Mouse (Mus musculus) midbrain, embryonic 14.5 days (tissue): ENCODE measurements around the gene Poln. TPM values are rescaled to one million over a fixed set of nuclear protein-coding genes. Genes with fewer than 3 reads are reported as not detected.
A peak's percentile ranks its signal among the peaks of the same experiment; 100 is the strongest.

Experiments
- ATAC-seq: fragments of 200-750 bp; cut with Nextera tagmentation; 2 replicates; pipeline ENCODE4 v1.8.0; 2017; ENCODE audit warnings: moderate number of reproducible peaks, moderate library complexity; ENCODE audit not compliant: low FRiP score, low TSS enrichment
- DNase-seq: peaks from one replicate; pipeline ENCODE4 v3.0.0-alpha.2; 2015
- H3K27ac ChIP-seq: fragments of 300-500 bp; sonication (generic); replicated peaks from 2 replicates; pipeline ENCODE4 v1.5.1; 2014; ENCODE audit warnings: mild to moderate bottlenecking, low read depth, low read length, moderate library complexity
- H3K27me3 ChIP-seq: fragments of 300-500 bp; sonication (generic); 2 replicates; pipeline ENCODE4 v1.6.1; 2014; ENCODE audit warnings: low read length, control low read depth, mixed read lengths; ENCODE audit not compliant: control insufficient read depth, insufficient read depth
- H3K36me3 ChIP-seq: fragments of 300-500 bp; sonication (generic); 2 replicates; pipeline ENCODE4 v1.6.1; 2014; ENCODE audit warnings: low read length, control low read depth; ENCODE audit not compliant: control insufficient read depth, insufficient read depth
- H3K4me1 ChIP-seq: fragments of 300-500 bp; sonication (generic); 2 replicates; pipeline ENCODE4 v1.6.1; 2014; ENCODE audit warnings: mild to moderate bottlenecking, antibody characterized with exemption, low read length, control low read depth; ENCODE audit not compliant: control insufficient read depth, insufficient read depth
- H3K4me2 ChIP-seq: fragments of 300-500 bp; sonication (generic); 2 replicates; pipeline ENCODE4 v1.6.1; 2014; ENCODE audit warnings: mild to moderate bottlenecking, low read length, moderate library complexity
- H3K4me3 ChIP-seq: fragments of 300-500 bp; sonication (generic); replicated peaks from 2 replicates; pipeline ENCODE4 v1.5.1; 2014; ENCODE audit warnings: low read depth, low read length
- H3K9ac ChIP-seq: fragments of 300-500 bp; sonication (generic); replicated peaks from 2 replicates; pipeline ENCODE4 v1.6.1; 2014; ENCODE audit warnings: mild to moderate bottlenecking, low read length, moderate library complexity
- H3K9me3 ChIP-seq: fragments of 300-500 bp; sonication (generic); 2 replicates; pipeline ENCODE4 v1.6.1; 2016; ENCODE audit warnings: low read length, control low read depth, mixed read lengths; ENCODE audit not compliant: control insufficient read depth
- WGBS: fragments of 180-500 bp; shearing (Covaris S2); extraction: QIAGEN DNeasy Blood & Tissue Kit; methylation state at CpG from one replicate; pipeline ENCODE4 v1.1.7; 2014; 5-methylcytosine and 5-hydroxymethylcytosine counted together
- polyA plus RNA-seq: library from polyadenylated mRNA; unstranded; fragments of >200 nt; fragmentation: Nextera tagmentation; extraction: Ambion mirVana; gene quantifications from 2 replicates; pipeline ENCODE4 v1.2.1, GENCODE M21; 2014

The Poln gene
- polyA plus RNA-seq, 1 experiment from 2014 or later: 0.58 TPM

- DNase-seq: peak; percentile 30
- WGBS: 81% methylated on average over 4 of the region's 4 CpGs
- Histone ChIP-seq H3K4me2 (no peak overlapping the region), H3K27ac (no peak overlapping the region), H3K36me3 (no peaks in the 10 kb centered on the region), H3K4me3 (no peak overlapping the region), H3K27me3 (no peaks in the 10 kb centered on the region), H3K4me1 (peaks cover 5% of the 10 kb centered on the region; the same call in 1 of the 2 replicates), H3K9ac (no peak overlapping the region), H3K9me3 (no peaks in the 10 kb centered on the region)
- no peak for ATAC-seq
These were observed 22.6 kb upstream of the Poln start for GRCm38 (mm10) chr5:34191843-34192242.

GRCm38 (mm10) chr5:34191021-34191420 lies 21.8 kb upstream of the Poln start:
- H3K36me3 ChIP-seq: no peaks in the 10 kb centered on the region
- H3K9ac ChIP-seq: no peak overlapping the region
- DNase-seq (no peak), ATAC-seq (no peak)
- H3K4me2 ChIP-seq: no peak overlapping the region
- H3K4me3 ChIP-seq: no peak overlapping the region
- H3K27ac ChIP-seq: no peak overlapping the region
- H3K27me3 ChIP-seq: no peaks in the 10 kb centered on the region
- 49% methylated on average over 4 of the region's 4 CpGs for WGBS
- peaks cover 13% of the 10 kb centered on the region for H3K4me1 ChIP-seq
- no peaks in the 10 kb centered on the region for H3K9me3 ChIP-seq

- no peak overlapping the region for H3K27ac ChIP-seq
- ATAC-seq (no peak), DNase-seq (no peak)
- WGBS: 67% methylated on average over 1 of the region's 1 CpGs
- no peak overlapping the region for H3K9ac ChIP-seq
- no peak overlapping the region for H3K4me2 ChIP-seq
- 0 out of 2 replicates have a peak, but pooled peaks cover 4% of the 10 kb centered on the region for H3K36me3 ChIP-seq
- no peaks in the 10 kb centered on the region for H3K27me3 ChIP-seq
- H3K4me3 ChIP-seq: no peak overlapping the region
- H3K4me1 ChIP-seq: peaks cover 28% of the 10 kb centered on the region
- no peaks in the 10 kb centered on the region for H3K9me3 ChIP-seq
These were observed 20.3 kb upstream of the Poln start for GRCm38 (mm10) chr5:34189521-34189920.

GRCm38 (mm10) chr5:34188856-34189255 lies 19.6 kb upstream of the Poln start:
- H3K27ac ChIP-seq: no peak overlapping the region
- no peaks in the 10 kb centered on the region for H3K27me3 ChIP-seq
- DNase-seq (no peak), ATAC-seq (no peak)
- H3K4me2 ChIP-seq: peak overlapping the region; percentile 74
- H3K9ac ChIP-seq: no peak overlapping the region
- H3K9me3 ChIP-seq: no peaks in the 10 kb centered on the region
- 82% methylated on average over 2 of the region's 2 CpGs for WGBS
- H3K4me1 ChIP-seq: peaks cover 31% of the 10 kb centered on the region
- H3K36me3 ChIP-seq: 0 out of 2 replicates have a peak, but pooled peaks cover 8% of the 10 kb centered on the region
- H3K4me3 ChIP-seq: no peak overlapping the region; the same call in 1 of the 2 replicates

- WGBS: under 1% methylated on average over 60 of the region's 60 CpGs
- peaks cover 31% of the 10 kb centered on the region for H3K4me1 ChIP-seq
These were observed 18.5 kb upstream of the Poln start, which contains the start of gene Mxd4 for GRCm38 (mm10) chr5:34187601-34188316. TSS of gene Mxd4 (minus strand) at chr5:34187720.

GRCm38 (mm10) chr5:34186961-34187391 lies 17.7 kb upstream of the Poln start:
- ATAC-seq: peak; percentile 9; the same call in 1 of the 2 replicates
- peak; percentile 67 for DNase-seq
- Histone ChIP-seq H3K9ac (peak overlapping the region; percentile 80), H3K4me3 (peak overlapping the region; percentile 95), H3K4me1 (peaks cover 31% of the 10 kb centered on the region), H3K27me3 (no peaks in the 10 kb centered on the region), H3K36me3 (peaks cover 24% of the 10 kb centered on the region), H3K4me2 (peak overlapping the region; percentile 74), H3K9me3 (no peaks in the 10 kb centered on the region), H3K27ac (peak overlapping the region; percentile 92)
- under 1% methylated on average over 45 of the region's 46 CpGs for WGBS

More at GRCm38 (mm10) chr5:34187601-34188316, 18.5 kb upstream of the Poln start, which contains the start of gene Mxd4:
- H3K9me3 ChIP-seq: no peaks in the 10 kb centered on the region
- H3K4me2 ChIP-seq: peak within 1 kb of the TSS; percentile 74
- H3K4me3 ChIP-seq: peak within 1 kb of the TSS; percentile 95
- DNase-seq (peak; percentile 99), ATAC-seq (peak; percentile 98)
- H3K36me3 ChIP-seq: peaks cover 16% of the 10 kb centered on the region
- H3K27ac ChIP-seq: peak within 1 kb of the TSS; percentile 92
- peak within 1 kb of the TSS; percentile 80 for H3K9ac ChIP-seq
- H3K27me3 ChIP-seq: no peaks in the 10 kb centered on the region

- Histone ChIP-seq H3K36me3 (peaks cover 29% of the 10 kb centered on the region), H3K9ac (peak overlapping the region; percentile 80), H3K4me2 (peak overlapping the region; percentile 74), H3K27me3 (no peaks in the 10 kb centered on the region), H3K4me3 (peak overlapping the region; percentile 95), H3K27ac (no peak overlapping the region), H3K9me3 (no peaks in the 10 kb centered on the region), H3K4me1 (peaks cover 31% of the 10 kb centered on the region)
- 76% methylated on average over 2 of the region's 2 CpGs for WGBS
- ATAC-seq (no peak), DNase-seq (no peak)
These were observed 17.1 kb upstream of the Poln start for GRCm38 (mm10) chr5:34186391-34186790.

GRCm38 (mm10) chr5:34185791-34186190 lies 16.5 kb upstream of the Poln start:
- Histone ChIP-seq H3K4me1 (peaks cover 31% of the 10 kb centered on the region), H3K9ac (peak overlapping the region; percentile 80; the same call in 1 of the 2 replicates), H3K36me3 (peaks cover 35% of the 10 kb centered on the region), H3K4me3 (peak overlapping the region; percentile 95), H3K4me2 (peak overlapping the region; percentile 74), H3K27me3 (no peaks in the 10 kb centered on the region), H3K9me3 (no peaks in the 10 kb centered on the region), H3K27ac (no peak overlapping the region)
- DNase-seq: no peak
- no peak for ATAC-seq
